Mouse (Mus musculus) MEL (cell line): Measurements from ENCODE around the gene Ppp4r2. TPM values are rescaled to one million over a fixed set of nuclear protein-coding genes. Genes with fewer than 3 reads are reported as not detected.

Experiments
- DNase-seq: peaks from one replicate; pipeline ENCODE4 v3.0.0; 2011; ENCODE audit warnings: low read depth, low spot score
- H3K27ac ChIP-seq: 2 replicates; pipeline ENCODE4 v1.5.1; 2012; ENCODE audit warnings: low read depth, mild to moderate bottlenecking, control low read depth, low read length, moderate library complexity; ENCODE audit not compliant: control insufficient read depth
- H3K27me3 ChIP-seq, 2 experiments: fragments of 150-350 bp in 1 of 2; sonication (generic) in 1 of 2; 2 replicates each; pipeline ENCODE4 v1.6.1; 2012; ENCODE audit warnings: low read length in 2 of 2, mild to moderate bottlenecking in 2 of 2, improper control_type of control experiment in 1 of 2, moderate library complexity in 1 of 2; ENCODE audit not compliant: insufficient read depth in 2 of 2, control insufficient read depth in 1 of 2
- H3K36me3 ChIP-seq, 2 experiments: 2 replicates each; pipeline ENCODE4 v1.6.1; 2012 to 2014; ENCODE audit warnings: low read length in 2 of 2, improper control_type of control experiment in 1 of 2, inconsistent platforms in 1 of 2, mild to moderate bottlenecking in 1 of 2; ENCODE audit not compliant: insufficient read depth in 2 of 2, control insufficient read depth in 1 of 2
- H3K4me1 ChIP-seq, 2 experiments: fragments of 150-350 bp in 1 of 2; sonication (generic) in 1 of 2; 2 replicates each; pipeline ENCODE4 v1.6.1; 2012; ENCODE audit warnings: low read length in 2 of 2, improper control_type of control experiment in 1 of 2, mild to moderate bottlenecking in 1 of 2; ENCODE audit not compliant: insufficient read depth in 2 of 2, control insufficient read depth in 1 of 2
- H3K4me3 ChIP-seq, 2 experiments: fragments of 150-350 bp in 1 of 2; sonication (generic) in 1 of 2; 2 replicates each; pipeline ENCODE4 v1.5.1; 2012; ENCODE audit warnings: low read depth in 2 of 2, low read length in 2 of 2, mild to moderate bottlenecking in 2 of 2, moderate library complexity in 2 of 2, control low read depth in 1 of 2, improper control_type of control experiment in 1 of 2; ENCODE audit not compliant: control insufficient read depth in 1 of 2, insufficient read depth in 1 of 2
- H3K79me2 ChIP-seq: 2 replicates; pipeline ENCODE4 v1.6.1; 2012; ENCODE audit warnings: mild to moderate bottlenecking, low read length, moderate library complexity; ENCODE audit not compliant: control insufficient read depth, poor library complexity, insufficient read depth
- H3K9ac ChIP-seq: 2 replicates; pipeline ENCODE4 v1.6.1; 2012; ENCODE audit warnings: low read depth, mild to moderate bottlenecking, control low read depth, low read length, moderate library complexity; ENCODE audit not compliant: control insufficient read depth, poor library complexity, severe bottlenecking
- H3K9me3 ChIP-seq: fragments of 150-350 bp; sonication (generic); replicated peaks from 2 replicates; pipeline ENCODE4 v1.6.1; 2012; ENCODE audit warnings: mild to moderate bottlenecking, low read length, improper control_type of control experiment, moderate library complexity; ENCODE audit not compliant: insufficient read depth
- BHLHE40 ChIP-seq: IDR thresholded peaks from 2 replicates; pipeline ENCODE4 v1.6.1; 2012; ENCODE audit warnings: low read depth, mild to moderate bottlenecking, inconsistent platforms, low read length, improper control_type of control experiment, borderline replicate concordance
- CTCF ChIP-seq, 3 experiments: IDR thresholded peaks in 2 of 3; conservative IDR thresholded peaks in 1 of 3; 2 replicates each; pipeline ENCODE4 v1.5.1; 2011 to 2012; ENCODE audit warnings: low read length in 3 of 3, low read depth in 2 of 3, mild to moderate bottlenecking in 2 of 3, improper control_type of control experiment in 1 of 3, inconsistent platforms in 1 of 3, mixed read lengths in 1 of 3, moderate library complexity in 1 of 3; ENCODE audit not compliant: control insufficient read depth in 1 of 3, insufficient read depth in 1 of 3, poor library complexity in 1 of 3, severe bottlenecking in 1 of 3
- EP300 ChIP-seq, 2 experiments: IDR thresholded peaks; 2 replicates each; pipeline ENCODE4 v1.6.1; 2011; ENCODE audit warnings: improper control_type of control experiment in 2 of 2, low read length in 2 of 2, low read depth in 1 of 2, mild to moderate bottlenecking in 1 of 2
- ETS1 ChIP-seq: IDR thresholded peaks from 2 replicates; pipeline ENCODE4 v1.6.1; 2012; ENCODE audit warnings: low read depth, mild to moderate bottlenecking, inconsistent platforms, low read length, improper control_type of control experiment, moderate library complexity
- GATA1 ChIP-seq: IDR thresholded peaks from 2 replicates; pipeline ENCODE4 v1.6.1; 2011; ENCODE audit warnings: low read depth, low read length, improper control_type of control experiment
- KAT2A ChIP-seq: conservative IDR thresholded peaks from 2 replicates; pipeline ENCODE4 v1.6.1; 2012; ENCODE audit warnings: low read depth, low read length, improper control_type of control experiment, inconsistent platforms
- MXI1 ChIP-seq: IDR thresholded peaks from 2 replicates; pipeline ENCODE4 v1.6.1; 2011; ENCODE audit warnings: mild to moderate bottlenecking, low read depth, low read length, improper control_type of control experiment
- NELFE ChIP-seq: IDR thresholded peaks from 2 replicates; pipeline ENCODE4 v1.6.1; 2011; ENCODE audit warnings: low read depth, low read length, improper control_type of control experiment
- POLR2A ChIP-seq, 2 experiments: IDR thresholded peaks; 2 replicates each; pipeline ENCODE4 v1.6.1; 2011 to 2012; ENCODE audit warnings: low read length in 2 of 2, mild to moderate bottlenecking in 2 of 2, control low read depth in 1 of 2, improper control_type of control experiment in 1 of 2, low read depth in 1 of 2, moderate library complexity in 1 of 2; ENCODE audit not compliant: control insufficient read depth in 1 of 2, insufficient read depth in 1 of 2, poor library complexity in 1 of 2
- POLR2AphosphoS2 ChIP-seq: IDR thresholded peaks from 2 replicates; pipeline ENCODE4 v1.6.1; 2011; ENCODE audit warnings: low read length, improper control_type of control experiment
- RCOR1 ChIP-seq: IDR thresholded peaks from 2 replicates; pipeline ENCODE4 v1.6.1; 2012; ENCODE audit warnings: low read depth, mild to moderate bottlenecking, inconsistent platforms, low read length, improper control_type of control experiment
- TBP ChIP-seq: IDR thresholded peaks from 2 replicates; pipeline ENCODE4 v1.8.0; 2011; ENCODE audit warnings: low read depth, low read length, improper control_type of control experiment
- UBTF ChIP-seq: IDR thresholded peaks from 2 replicates; pipeline ENCODE4 v1.6.1; 2012; ENCODE audit warnings: low read depth, mild to moderate bottlenecking, inconsistent platforms, low read length, improper control_type of control experiment, moderate library complexity, borderline replicate concordance; ENCODE audit not compliant: insufficient read depth
- ZNF384 ChIP-seq: IDR thresholded peaks from 2 replicates; pipeline ENCODE4 v1.6.1; 2012; ENCODE audit warnings: low read depth, mild to moderate bottlenecking, inconsistent platforms, low read length, improper control_type of control experiment
- polyA plus RNA-seq, 2 experiments: library from polyadenylated mRNA; stranded (reverse) in 1 of 2; unstranded in 1 of 2; fragments of >175 nt in 1 of 2; fragments of >200 nt in 1 of 2; gene quantifications; 2 replicates each; pipeline versions ENCODE4 v1.2.1 to v1.2.4; 2012; ENCODE audit warnings: low replicate concordance in 2 of 2, low read depth in 1 of 2; ENCODE audit not compliant: insufficient read length in 2 of 2, insufficient read depth in 1 of 2, missing spikeins in 1 of 2
- total RNA-seq: library from RNA; depleted of rRNA; stranded (reverse); fragments of 300-350 nt; gene quantifications from 2 replicates; pipeline ENCODE4 v1.2.3, GENCODE M21; 2012

Gene Ppp4r2
- total and polyA plus RNA-seq, 3 experiments = 57.1 to 61.4 TPM; not detected in 1

DNA sequence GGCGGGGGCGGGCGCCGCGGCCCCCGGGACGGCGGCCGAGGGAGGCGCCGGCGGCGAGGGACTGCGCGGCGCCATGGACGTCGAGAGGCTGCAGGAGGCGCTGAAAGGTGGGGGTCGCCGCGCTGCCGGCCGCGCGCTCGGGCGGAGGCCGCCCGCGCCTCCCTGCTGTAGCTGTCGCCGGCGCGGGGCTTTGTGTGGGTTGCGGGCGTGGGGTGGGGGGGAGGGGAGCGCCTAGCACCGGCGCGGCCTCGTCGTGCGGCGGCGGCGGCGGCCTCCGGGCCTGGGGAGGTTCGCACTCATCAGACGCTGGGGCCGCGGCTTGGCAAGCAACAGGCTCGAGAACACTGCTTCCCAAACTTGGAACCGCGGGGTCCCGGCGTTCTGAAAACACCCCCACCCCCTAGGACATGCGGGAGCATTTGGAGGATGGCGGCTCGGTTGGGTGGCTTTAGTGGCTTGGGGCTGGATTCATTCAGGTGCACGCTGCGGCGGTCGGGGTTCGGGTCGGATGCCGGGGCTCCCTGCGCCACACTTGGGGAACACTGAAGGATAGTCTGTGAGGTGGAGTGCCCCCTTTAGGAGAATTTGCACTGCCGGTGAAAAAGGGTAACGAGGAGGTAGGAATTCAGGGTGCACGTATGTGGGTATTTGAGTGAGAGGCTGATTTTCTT is 524 bp downstream of the Ppp4r2 start:
- DNase-seq = peak; percentile 49
- TF ChIP-seq POLR2A (IDR thresholded peaks at IDR 0.05; ENCODE audit: control insufficient read depth in 1 of 2, insufficient read depth in 1 of 2, low read depth in 1 of 2, low read length in 2 of 2, poor library complexity in 1 of 2) (peak in 1 of 2 experiments; percentile 42; a peak in 1 of 4 replicates), MXI1 (peak; percentile 11; the same call in 1 of the 2 replicates), TBP (no peak), CTCF (IDR thresholded peaks at IDR 0.05 in 2 of 3, conservative IDR thresholded peaks at IDR 0.05 in 1 of 3; ENCODE audit: control insufficient read depth in 1 of 3, insufficient read depth in 1 of 3, low read depth in 2 of 3, low read length in 3 of 3, poor library complexity in 1 of 3, severe bottlenecking in 1 of 3) (peak in 2 of 3 experiments; percentile 25 to 31; a peak in 3 of 6 replicates)
- TF ChIP-seq, all 39 proteins: peak for 3
- H3K4me1 ChIP-seq = peaks cover 0 to 20% of the 10 kb centered on the region in 2 experiments; a peak in 2 of 4 replicates
- H3K9me3 ChIP-seq = no peaks in the 10 kb centered on the region
- H3K79me2 ChIP-seq = peaks cover 39% of the 10 kb centered on the region
- peak overlapping the region; percentile 99 for H3K9ac ChIP-seq
- peak overlapping the region; percentile 94 to 100 for H3K4me3 ChIP-seq
- H3K27ac ChIP-seq = peak overlapping the region; percentile 78
- no peaks in the 10 kb centered on the region for H3K27me3 ChIP-seq
- H3K36me3 ChIP-seq = peaks cover 26 to 33% of the 10 kb centered on the region in 2 experiments

GRCm38 (mm10) chr6:100834489-100835160 is 1.2 kb downstream of the Ppp4r2 start:
- peaks cover 0 to 20% of the 10 kb centered on the region in 2 experiments; a peak in 3 of 4 replicates for H3K4me1 ChIP-seq
- TF ChIP-seq NELFE = no peak
- peak; percentile 65 for TF ChIP-seq GATA1
- peak; percentile 47; the same call in 1 of the 2 replicates for TF ChIP-seq ETS1
- TF ChIP-seq BHLHE40 = no peak
- TF ChIP-seq ZNF384 = peak; percentile 85
- TF ChIP-seq KAT2A = no peak
- 0 out of 2 replicates have a peak, but pooled peaks have one; percentile 19 for TF ChIP-seq RCOR1
- no peak for TF ChIP-seq UBTF
- 0 out of 4 replicates have a peak, but pooled peaks of 1 of the 2 experiments have one; percentile 16 for TF ChIP-seq EP300 (IDR thresholded peaks at IDR 0.05; ENCODE audit: low read depth in 1 of 2, low read length in 2 of 2)
- no peak for TF ChIP-seq POLR2AphosphoS2
- TF ChIP-seq, all 39 proteins: peak for 5
- H3K27ac ChIP-seq = peak overlapping the region; percentile 78

More at GRCm38 (mm10) chr6:100834489-100835160, 1.2 kb downstream of the Ppp4r2 start:
- H3K9me3 ChIP-seq = no peaks in the 10 kb centered on the region
- peak; percentile 49 for DNase-seq
- H3K27me3 ChIP-seq = no peaks in the 10 kb centered on the region
- H3K4me3 ChIP-seq = peak overlapping the region; percentile 94 to 100
- peaks cover 28 to 33% of the 10 kb centered on the region in 2 experiments for H3K36me3 ChIP-seq
- H3K9ac ChIP-seq = peak overlapping the region; percentile 99
- H3K79me2 ChIP-seq = peaks cover 44% of the 10 kb centered on the region
